Mouse (Mus musculus): ENCODE data around the gene Ciao1. TPM values are rescaled to one million over a fixed set of nuclear protein-coding genes. Genes with fewer than 3 reads are reported as not detected.
A peak's percentile ranks its signal among the peaks of the same experiment; 100 is the strongest.

The Ciao1 gene
- polyA plus RNA-seq, 1 experiment from 2014 or later, result 56.1 TPM

DNA sequence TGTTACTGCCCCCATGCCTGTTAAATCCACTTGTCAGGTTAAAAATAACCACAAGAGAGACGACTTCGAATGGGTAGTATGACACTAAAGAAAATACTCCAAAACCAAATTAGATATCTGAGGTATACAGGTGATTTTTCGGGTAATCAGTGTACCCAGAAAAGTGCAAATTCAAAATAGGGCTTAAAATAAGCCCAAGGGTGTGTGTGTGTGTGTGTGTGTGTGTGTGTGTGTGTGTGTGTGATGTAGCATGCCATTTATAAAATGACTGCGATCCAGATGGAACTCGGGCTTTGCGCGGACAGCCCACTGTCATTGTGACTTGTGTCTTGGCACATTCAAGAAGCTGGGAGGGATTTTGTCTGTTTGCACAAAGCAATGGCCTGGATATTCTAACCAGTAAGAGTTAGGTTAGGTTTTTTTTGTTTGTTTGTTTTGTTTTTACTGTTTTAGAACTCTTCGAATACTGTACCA, 23.5 kb upstream of the Ciao1 start:
- peak overlapping the region; percentile 94; the same call in 1 of the 2 replicates for H3K27ac ChIP-seq (ENCODE audit: low read length)
- H3K4me1 ChIP-seq (ENCODE audit: control insufficient read depth, insufficient read depth, low read length), result peaks cover 13% of the 10 kb centered on the region
- no peak for ATAC-seq (ENCODE audit: insufficient number of reproducible peaks, insufficient read depth, low FRiP score, low read depth)
- H3K4me3 ChIP-seq (ENCODE audit: low read depth, low read length), result peak overlapping the region; percentile 98
- H3K4me2 ChIP-seq (replicated peaks; ENCODE audit: low read depth, low read length), result peak overlapping the region; percentile 83
- no peaks in the 10 kb centered on the region for H3K36me3 ChIP-seq (ENCODE audit: control insufficient read depth, insufficient read depth, low read length)
- no peaks in the 10 kb centered on the region for H3K27me3 ChIP-seq (ENCODE audit: control insufficient read depth, insufficient read depth, low read length)
- 8% methylated on average over 8 of the region's 8 CpGs for WGBS
- no peaks in the 10 kb centered on the region for H3K9me3 ChIP-seq (ENCODE audit: control insufficient read depth, low read depth, low read length)
- H3K9ac ChIP-seq (replicated peaks; ENCODE audit: low read depth, low read length), result peak overlapping the region; percentile 80

DNA sequence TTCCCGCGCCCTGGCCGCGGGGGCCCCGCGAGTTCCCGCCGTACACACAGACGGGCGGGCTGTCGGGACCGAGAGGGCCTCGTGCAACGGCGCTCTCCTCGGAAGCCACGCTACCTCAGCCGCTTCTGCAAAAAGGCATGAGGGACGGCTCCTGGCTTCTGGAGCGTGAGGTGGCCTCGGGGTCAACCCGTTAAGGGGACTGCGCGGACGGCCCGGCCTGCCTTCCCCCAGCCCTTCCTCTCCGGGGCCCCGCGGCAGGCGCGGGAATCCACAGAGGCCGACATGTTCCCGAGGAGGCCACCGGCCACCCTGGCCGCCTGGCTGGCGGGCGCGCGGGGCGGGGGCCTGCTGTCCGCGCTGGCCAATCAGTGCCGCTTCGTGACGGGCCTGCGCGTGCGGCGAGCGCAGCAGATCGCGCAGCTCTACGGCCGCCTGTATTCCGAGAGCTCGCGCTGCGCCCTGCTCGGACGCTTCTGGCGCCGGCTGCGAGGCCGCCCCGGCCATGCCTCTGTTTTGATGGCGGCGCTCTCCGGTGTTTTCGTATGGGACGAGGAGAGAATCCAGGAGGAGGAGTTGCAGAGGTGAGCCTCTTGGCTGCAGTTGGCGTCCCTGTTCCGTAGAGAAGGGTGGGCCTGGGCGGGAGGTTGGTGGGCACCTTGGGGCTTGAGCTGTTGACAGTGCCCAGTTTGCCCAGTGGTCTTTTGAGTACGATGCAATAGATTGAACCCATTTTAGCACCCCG, 22.9 kb upstream of the Ciao1 start:
- under 1% methylated on average over 75 of the region's 75 CpGs for WGBS
- no peaks in the 10 kb centered on the region for H3K9me3 ChIP-seq (ENCODE audit: control insufficient read depth, low read depth, low read length)

DNA sequence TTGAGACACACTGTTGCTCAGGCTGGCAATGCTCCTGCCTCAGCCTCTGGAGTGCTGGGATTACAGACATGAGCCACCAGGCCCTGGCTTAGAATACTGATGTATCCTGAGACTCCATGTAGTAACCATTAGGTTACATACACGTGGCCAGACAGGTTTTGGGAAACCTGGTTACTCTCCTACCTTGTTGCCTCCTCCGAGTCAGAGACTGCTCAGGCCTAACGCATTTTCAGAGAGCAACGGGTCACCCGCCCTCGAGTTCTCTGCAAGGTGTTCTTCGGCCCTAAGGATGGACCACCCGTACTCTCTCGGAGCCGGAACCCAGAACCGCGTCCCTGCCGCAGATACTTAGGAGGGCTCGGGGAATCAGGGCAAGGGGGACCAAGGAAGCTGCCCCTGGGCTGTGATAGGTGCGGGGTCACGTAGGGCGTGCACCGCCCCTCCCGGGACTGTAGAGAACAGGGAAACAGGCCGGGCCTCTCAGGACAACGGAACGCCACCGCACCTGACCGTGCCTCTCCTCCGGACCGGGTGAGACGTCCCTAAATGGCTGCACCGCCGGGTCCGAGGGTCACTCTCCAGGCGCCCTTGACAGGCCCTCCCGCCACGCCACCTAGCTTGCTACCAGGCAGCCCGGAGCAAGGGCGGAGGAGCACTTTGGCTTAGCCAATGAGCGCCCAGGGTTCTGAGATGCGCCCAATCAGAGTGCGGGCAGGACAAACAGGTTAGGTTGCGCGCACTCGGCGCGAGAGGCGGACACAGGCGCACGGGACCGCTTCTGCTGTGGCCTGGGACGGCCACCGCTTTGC, 22.1 kb upstream of the Ciao1 start, which contains the start of gene Stard7:
Gene Stard7, plus strand, starts transcription at position 728 of the 809 bp plus-strand sequence.
- Histone ChIP-seq H3K27ac (ENCODE audit: low read length) (peak within 1 kb of the TSS; percentile 94), H3K4me2 (replicated peaks; ENCODE audit: low read depth, low read length) (peak within 1 kb of the TSS; percentile 83), H3K9ac (replicated peaks; ENCODE audit: low read depth, low read length) (peak within 1 kb of the TSS; percentile 80), H3K36me3 (ENCODE audit: control insufficient read depth, insufficient read depth, low read length) (no peaks in the 10 kb centered on the region), H3K27me3 (ENCODE audit: control insufficient read depth, insufficient read depth, low read length) (no peaks in the 10 kb centered on the region), H3K4me1 (ENCODE audit: control insufficient read depth, insufficient read depth, low read length) (peaks cover 6% of the 10 kb centered on the region), H3K9me3 (ENCODE audit: control insufficient read depth, low read depth, low read length) (no peaks in the 10 kb centered on the region), H3K4me3 (ENCODE audit: low read depth, low read length) (peak within 1 kb of the TSS; percentile 98)
- ATAC-seq (ENCODE audit: insufficient number of reproducible peaks, insufficient read depth, low FRiP score, low read depth), result peak; percentile 97
- under 1% methylated on average over 49 of the region's 49 CpGs for WGBS

More for the DNA sequence above, 22.9 kb upstream of the Ciao1 start:
- peak overlapping the region; percentile 80 for H3K9ac ChIP-seq (replicated peaks; ENCODE audit: low read depth, low read length)
- H3K27ac ChIP-seq (ENCODE audit: low read length), result peak overlapping the region; percentile 94
- H3K36me3 ChIP-seq (ENCODE audit: control insufficient read depth, insufficient read depth, low read length), result no peaks in the 10 kb centered on the region
- no peaks in the 10 kb centered on the region for H3K27me3 ChIP-seq (ENCODE audit: control insufficient read depth, insufficient read depth, low read length)
- H3K4me2 ChIP-seq (replicated peaks; ENCODE audit: low read depth, low read length), result peak overlapping the region; percentile 83
- peak; percentile 95 for ATAC-seq (ENCODE audit: insufficient number of reproducible peaks, insufficient read depth, low FRiP score, low read depth)
- peaks cover 13% of the 10 kb centered on the region for H3K4me1 ChIP-seq (ENCODE audit: control insufficient read depth, insufficient read depth, low read length)
- H3K4me3 ChIP-seq (ENCODE audit: low read depth, low read length), result peak overlapping the region; percentile 98

DNA sequence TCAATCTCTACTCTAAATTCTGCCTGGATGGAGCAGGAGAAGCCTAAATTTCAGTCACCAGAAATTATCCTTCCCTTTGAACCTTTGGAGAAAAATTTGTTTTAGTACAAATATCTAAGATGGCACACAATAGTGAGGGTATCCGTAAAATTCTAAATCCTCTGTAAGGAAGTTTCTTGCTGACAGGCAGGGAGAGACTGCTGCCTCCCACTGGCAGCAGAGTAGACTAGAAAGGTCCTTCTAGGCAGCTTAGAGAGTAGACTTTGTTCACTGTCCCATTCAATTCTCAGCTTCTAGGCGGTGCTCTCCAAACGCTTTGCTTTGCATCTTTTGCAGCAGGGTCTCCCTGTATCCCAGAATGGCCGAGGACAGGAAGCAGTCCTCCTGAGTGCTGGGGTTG, 20.2 kb upstream of the Ciao1 start:
- WGBS, result 49% methylated on average over 4 of the region's 4 CpGs
- H3K4me3 ChIP-seq (ENCODE audit: low read depth, low read length), result no peak overlapping the region
- ATAC-seq (ENCODE audit: insufficient number of reproducible peaks, insufficient read depth, low FRiP score, low read depth), result no peak
- H3K4me1 ChIP-seq (ENCODE audit: control insufficient read depth, insufficient read depth, low read length), result peaks cover 6% of the 10 kb centered on the region
- H3K4me2 ChIP-seq (replicated peaks; ENCODE audit: low read depth, low read length), result no peak overlapping the region
- H3K27me3 ChIP-seq (ENCODE audit: control insufficient read depth, insufficient read depth, low read length), result no peaks in the 10 kb centered on the region
- H3K9ac ChIP-seq (replicated peaks; ENCODE audit: low read depth, low read length), result no peak overlapping the region
- H3K27ac ChIP-seq (ENCODE audit: low read length), result no peak overlapping the region
- no peaks in the 10 kb centered on the region for H3K36me3 ChIP-seq (ENCODE audit: control insufficient read depth, insufficient read depth, low read length)
- no peaks in the 10 kb centered on the region for H3K9me3 ChIP-seq (ENCODE audit: control insufficient read depth, low read depth, low read length)

DNA sequence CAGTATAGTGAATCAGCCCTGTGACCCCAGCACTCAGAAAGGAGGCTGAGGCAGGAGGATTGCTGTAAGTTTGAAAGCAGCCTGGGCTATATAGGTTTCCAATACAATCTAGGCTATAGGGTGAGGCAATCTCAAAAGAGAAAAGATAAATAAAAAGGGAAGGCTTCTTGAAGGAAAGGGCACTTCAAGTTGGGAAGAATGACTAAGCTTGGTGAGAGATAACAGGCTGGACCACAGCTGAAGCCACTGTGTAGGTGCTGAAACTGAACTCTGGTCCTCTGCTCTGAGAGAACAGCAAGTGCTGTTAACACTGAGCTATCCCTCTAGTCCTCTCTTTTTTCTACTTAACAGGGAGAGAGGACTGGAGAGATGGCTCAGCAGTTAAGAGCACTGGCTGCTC, 14.9 kb upstream of the Ciao1 start:
- Histone ChIP-seq H3K27me3 (ENCODE audit: control insufficient read depth, insufficient read depth, low read length) (no peaks in the 10 kb centered on the region), H3K4me1 (ENCODE audit: control insufficient read depth, insufficient read depth, low read length) (no peaks in the 10 kb centered on the region), H3K27ac (ENCODE audit: low read length) (no peak overlapping the region), H3K9me3 (ENCODE audit: control insufficient read depth, low read depth, low read length) (no peaks in the 10 kb centered on the region), H3K9ac (replicated peaks; ENCODE audit: low read depth, low read length) (no peak overlapping the region), H3K36me3 (ENCODE audit: control insufficient read depth, insufficient read depth, low read length) (peaks cover 20% of the 10 kb centered on the region), H3K4me2 (replicated peaks; ENCODE audit: low read depth, low read length) (no peak overlapping the region), H3K4me3 (ENCODE audit: low read depth, low read length) (no peak overlapping the region)
- ATAC-seq (ENCODE audit: insufficient number of reproducible peaks, insufficient read depth, low FRiP score, low read depth), result no peak

DNA sequence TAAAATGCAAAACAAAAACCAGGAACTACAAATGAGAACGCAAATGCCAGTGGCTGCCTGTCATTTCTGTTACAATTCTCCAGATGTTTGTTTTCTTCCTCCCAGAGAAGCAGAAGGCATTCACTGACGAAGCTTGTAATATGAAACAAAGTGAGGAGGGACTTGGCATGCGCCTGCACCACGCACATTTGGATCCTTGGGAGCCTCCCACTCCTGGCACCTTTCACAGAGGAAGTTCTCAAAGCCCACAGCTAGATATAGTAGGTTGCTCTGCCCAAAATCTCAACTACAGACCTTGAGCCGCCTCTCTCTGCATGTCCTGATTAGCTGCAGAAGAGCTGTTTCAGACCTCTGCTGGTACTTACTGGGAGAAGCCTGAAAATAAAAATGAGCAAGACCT, 11.7 kb upstream of the Ciao1 start:
- Histone ChIP-seq H3K27ac (ENCODE audit: low read length) (no peak overlapping the region), H3K4me1 (ENCODE audit: control insufficient read depth, insufficient read depth, low read length) (no peaks in the 10 kb centered on the region), H3K9ac (replicated peaks; ENCODE audit: low read depth, low read length) (no peak overlapping the region), H3K27me3 (ENCODE audit: control insufficient read depth, insufficient read depth, low read length) (no peaks in the 10 kb centered on the region), H3K9me3 (ENCODE audit: control insufficient read depth, low read depth, low read length) (no peaks in the 10 kb centered on the region), H3K4me2 (replicated peaks; ENCODE audit: low read depth, low read length) (no peak overlapping the region), H3K36me3 (ENCODE audit: control insufficient read depth, insufficient read depth, low read length) (peaks cover 35% of the 10 kb centered on the region), H3K4me3 (ENCODE audit: low read depth, low read length) (no peak overlapping the region)
- WGBS, result 84% methylated on average over 5 of the region's 5 CpGs
- no peak for ATAC-seq (ENCODE audit: insufficient number of reproducible peaks, insufficient read depth, low FRiP score, low read depth)

DNA sequence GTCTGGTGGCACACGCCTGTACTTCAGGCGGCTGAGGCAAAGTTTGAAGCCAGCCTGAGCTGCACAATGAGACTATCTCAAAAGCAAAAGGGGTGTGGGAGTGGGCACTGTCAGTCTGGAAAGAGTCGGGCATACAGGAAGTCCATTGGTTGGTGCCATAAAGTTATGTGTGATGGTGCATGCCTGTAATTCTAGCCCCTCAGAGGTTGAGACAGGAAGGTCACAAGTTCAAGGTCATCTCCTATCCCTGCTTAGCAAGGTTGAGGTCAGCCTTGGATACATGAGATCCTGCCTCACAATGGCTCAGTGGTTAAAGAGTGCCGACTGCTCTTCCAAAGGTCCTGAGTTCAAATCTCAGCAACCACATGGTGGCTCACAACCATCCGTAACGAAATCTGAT, 7.7 kb upstream of the Ciao1 start:
- Histone ChIP-seq H3K9ac (replicated peaks; ENCODE audit: low read depth, low read length) (no peak overlapping the region), H3K4me2 (replicated peaks; ENCODE audit: low read depth, low read length) (no peak overlapping the region), H3K4me1 (ENCODE audit: control insufficient read depth, insufficient read depth, low read length) (peaks cover 9% of the 10 kb centered on the region; the same call in 1 of the 2 replicates), H3K27me3 (ENCODE audit: control insufficient read depth, insufficient read depth, low read length) (no peaks in the 10 kb centered on the region), H3K27ac (ENCODE audit: low read length) (no peak overlapping the region), H3K9me3 (ENCODE audit: control insufficient read depth, low read depth, low read length) (no peaks in the 10 kb centered on the region), H3K4me3 (ENCODE audit: low read depth, low read length) (no peak overlapping the region), H3K36me3 (ENCODE audit: control insufficient read depth, insufficient read depth, low read length) (peaks cover 35% of the 10 kb centered on the region)
- no peak for ATAC-seq (ENCODE audit: insufficient number of reproducible peaks, insufficient read depth, low FRiP score, low read depth)
- 92% methylated on average over 6 of the region's 6 CpGs for WGBS

DNA sequence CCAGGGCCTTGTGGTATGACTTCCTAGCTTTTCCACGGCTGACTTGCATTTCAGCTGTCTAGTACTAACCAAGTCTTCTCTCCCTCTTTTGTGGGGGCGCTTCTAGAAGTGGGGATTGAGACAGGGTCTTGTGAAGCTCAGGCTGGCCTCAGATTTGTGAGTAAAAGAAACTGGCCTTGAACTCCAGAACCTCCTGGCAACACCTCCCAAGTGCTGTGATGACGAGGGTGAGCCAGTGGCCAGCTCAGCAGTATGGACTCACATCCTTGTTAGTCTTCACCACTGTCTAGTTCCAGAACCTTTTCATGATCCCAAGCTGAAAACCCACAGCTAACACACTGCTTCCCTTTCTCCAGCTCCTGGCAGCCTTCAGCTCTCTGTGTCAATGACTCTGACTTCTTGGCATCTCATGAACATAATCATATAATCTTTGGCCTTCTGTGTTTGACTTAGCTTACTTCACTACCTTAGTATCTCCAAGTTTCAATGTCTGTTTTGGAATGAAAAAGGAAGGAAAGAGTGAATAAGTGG, 7.1 kb upstream of the Ciao1 start:
- no peaks in the 10 kb centered on the region for H3K9me3 ChIP-seq (ENCODE audit: control insufficient read depth, low read depth, low read length)
- H3K4me1 ChIP-seq (ENCODE audit: control insufficient read depth, insufficient read depth, low read length), result peaks cover 9% of the 10 kb centered on the region; the same call in 1 of the 2 replicates
- H3K9ac ChIP-seq (replicated peaks; ENCODE audit: low read depth, low read length), result no peak overlapping the region
- 87% methylated on average over 3 of the region's 3 CpGs for WGBS
- H3K36me3 ChIP-seq (ENCODE audit: control insufficient read depth, insufficient read depth, low read length), result peaks cover 34% of the 10 kb centered on the region
- H3K4me3 ChIP-seq (ENCODE audit: low read depth, low read length), result no peak overlapping the region
- H3K27ac ChIP-seq (ENCODE audit: low read length), result no peak overlapping the region
- H3K4me2 ChIP-seq (replicated peaks; ENCODE audit: low read depth, low read length), result no peak overlapping the region
- no peak for ATAC-seq (ENCODE audit: insufficient number of reproducible peaks, insufficient read depth, low FRiP score, low read depth)
- H3K27me3 ChIP-seq (ENCODE audit: control insufficient read depth, insufficient read depth, low read length), result no peaks in the 10 kb centered on the region

Measured in stomach, embryonic 14.5 days (tissue).